Mouse (Mus musculus) forebrain, embryonic 16.5 days (tissue): ENCODE data around the gene Cd5. TPM values are rescaled to one million over a fixed set of nuclear protein-coding genes. Genes with fewer than 3 reads are reported as not detected.
A peak's percentile ranks its signal among the peaks of the same experiment; 100 is the strongest.

Experiments used
- ATAC-seq: fragments of 200-750 bp; cut with Nextera tagmentation; 2 replicates; pipeline ENCODE4 v1.8.0; 2017; ENCODE audit warnings: mild to moderate bottlenecking, moderate library complexity
- H3K27ac ChIP-seq: fragments of 300-500 bp; sonication (generic); 2 replicates; pipeline ENCODE4 v1.5.1; 2014; ENCODE audit warnings: low read length, control low read depth
- H3K27me3 ChIP-seq: fragments of 300-500 bp; sonication (generic); replicated peaks from 2 replicates; pipeline ENCODE4 v1.6.1; 2014; ENCODE audit warnings: low read length; ENCODE audit not compliant: control insufficient read depth, insufficient read depth
- H3K36me3 ChIP-seq: fragments of 300-500 bp; sonication (generic); 2 replicates; pipeline ENCODE4 v1.6.1; 2014; ENCODE audit not compliant: control insufficient read depth, insufficient read depth
- H3K4me1 ChIP-seq: fragments of 300-500 bp; sonication (generic); replicated peaks from 2 replicates; pipeline ENCODE4 v1.6.1; 2014; ENCODE audit warnings: low read length; ENCODE audit not compliant: control insufficient read depth, insufficient read depth
- H3K4me2 ChIP-seq: fragments of 300-500 bp; sonication (generic); 2 replicates; pipeline ENCODE4 v1.6.1; 2014; ENCODE audit warnings: mild to moderate bottlenecking, low read length, control low read depth
- H3K4me3 ChIP-seq: fragments of 300-500 bp; sonication (generic); replicated peaks from 2 replicates; pipeline ENCODE4 v1.5.1; 2014; ENCODE audit warnings: mild to moderate bottlenecking, low read length, control low read depth
- H3K9ac ChIP-seq: fragments of 300-500 bp; sonication (generic); replicated peaks from 2 replicates; pipeline ENCODE4 v1.6.1; 2014; ENCODE audit warnings: low read depth, low read length, control low read depth
- H3K9me3 ChIP-seq: fragments of 300-500 bp; sonication (generic); 2 replicates; pipeline ENCODE4 v1.6.1; 2016; ENCODE audit warnings: low read length; ENCODE audit not compliant: control insufficient read depth
- WGBS: fragments of 180-500 bp; shearing (Covaris S2); extraction: QIAGEN DNeasy Blood & Tissue Kit; methylation state at CpG from one replicate; pipeline ENCODE4 v1.1.7; 2014; 5-methylcytosine and 5-hydroxymethylcytosine counted together
- polyA plus RNA-seq: library from polyadenylated mRNA; unstranded; fragments of >200 nt; fragmentation: Nextera tagmentation; extraction: Ambion mirVana; gene quantifications from 2 replicates; pipeline ENCODE4 v1.2.1, GENCODE M21; 2015

The Cd5 gene
- polyA plus RNA-seq, 1 experiment from 2014 or later: 0.06 TPM

DNA sequence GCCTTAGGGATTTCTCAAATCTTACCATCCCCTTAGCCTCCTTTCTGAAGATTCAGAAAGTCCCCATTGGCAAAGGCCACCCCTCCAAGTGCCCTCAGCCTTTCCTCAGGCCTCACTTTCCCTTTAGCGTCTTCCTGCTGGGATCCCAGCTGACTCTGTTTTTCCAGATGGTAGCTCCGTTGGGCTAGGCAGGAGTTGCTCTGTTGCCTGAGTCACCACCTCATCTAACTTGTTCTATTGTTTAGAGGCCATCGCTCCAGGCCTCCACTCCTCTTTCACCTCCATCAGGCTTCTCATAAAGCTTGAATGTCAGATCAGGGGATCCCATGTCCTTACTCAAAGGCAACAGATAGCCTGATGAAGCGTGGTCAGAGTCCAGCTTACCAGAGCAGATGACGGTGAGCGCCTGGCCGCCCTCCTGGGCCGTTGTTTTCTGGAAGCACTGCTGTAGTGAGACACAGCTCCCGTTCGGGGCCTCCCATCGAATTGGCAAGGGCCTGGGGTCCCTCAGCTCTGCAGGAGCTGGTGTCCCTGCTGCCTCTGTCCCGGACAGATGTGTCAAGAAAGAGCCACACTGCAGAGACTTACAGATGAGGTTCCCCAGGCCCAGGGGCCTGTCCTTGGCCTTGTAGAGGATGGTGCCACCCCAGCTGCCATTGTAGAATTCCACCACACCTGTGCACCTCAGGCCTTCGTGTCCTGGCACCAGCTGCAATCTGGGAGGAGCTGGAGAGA lies 14.0 kb downstream of the Cd5 start:
- no peak for ATAC-seq
- no peaks in the 10 kb centered on the region for H3K36me3 ChIP-seq
- no peak overlapping the region for H3K9ac ChIP-seq
- 84% methylated on average over 13 of the region's 13 CpGs for WGBS
- H3K4me2 ChIP-seq: no peak overlapping the region
- no peaks in the 10 kb centered on the region for H3K9me3 ChIP-seq
- no peak overlapping the region for H3K4me3 ChIP-seq
- no peaks in the 10 kb centered on the region for H3K27me3 ChIP-seq
- H3K27ac ChIP-seq: no peak overlapping the region
- H3K4me1 ChIP-seq: no peaks in the 10 kb centered on the region; the same call in 1 of the 2 replicates

DNA sequence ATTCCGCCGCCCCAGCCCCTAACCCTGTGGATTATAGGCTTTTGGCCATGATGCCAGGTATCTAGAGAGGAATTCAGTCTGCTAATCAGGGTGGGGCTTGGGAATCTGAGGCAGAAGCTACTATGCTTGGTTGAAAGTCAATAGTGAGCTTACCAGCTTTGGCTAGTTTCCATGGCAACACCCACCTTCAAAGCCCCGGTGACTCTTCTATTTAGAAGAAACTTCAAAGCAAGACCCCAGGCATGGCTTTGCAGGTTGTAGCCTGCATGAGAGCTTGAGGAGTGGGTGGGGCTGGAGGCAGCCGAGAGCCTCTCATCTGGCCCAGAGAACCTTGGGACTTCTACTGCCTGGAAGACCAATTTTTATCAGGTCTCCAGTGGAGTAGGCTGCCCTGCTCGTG lies 15.2 kb downstream of the Cd5 start:
- 31% methylated on average over 5 of the region's 5 CpGs for WGBS
- H3K27me3 ChIP-seq: no peaks in the 10 kb centered on the region
- no peak overlapping the region for H3K27ac ChIP-seq
- no peak overlapping the region for H3K4me2 ChIP-seq
- H3K36me3 ChIP-seq: no peaks in the 10 kb centered on the region
- H3K4me3 ChIP-seq: no peak overlapping the region
- no peaks in the 10 kb centered on the region for H3K9me3 ChIP-seq
- no peaks in the 10 kb centered on the region; the same call in 1 of the 2 replicates for H3K4me1 ChIP-seq
- no peak overlapping the region for H3K9ac ChIP-seq
- ATAC-seq: peak; percentile 5; the same call in 1 of the 2 replicates

GRCm38 (mm10) chr19:10723084-10723483 lies 15.7 kb downstream of the Cd5 start:
- WGBS: 18% methylated on average over 13 of the region's 13 CpGs

DNA sequence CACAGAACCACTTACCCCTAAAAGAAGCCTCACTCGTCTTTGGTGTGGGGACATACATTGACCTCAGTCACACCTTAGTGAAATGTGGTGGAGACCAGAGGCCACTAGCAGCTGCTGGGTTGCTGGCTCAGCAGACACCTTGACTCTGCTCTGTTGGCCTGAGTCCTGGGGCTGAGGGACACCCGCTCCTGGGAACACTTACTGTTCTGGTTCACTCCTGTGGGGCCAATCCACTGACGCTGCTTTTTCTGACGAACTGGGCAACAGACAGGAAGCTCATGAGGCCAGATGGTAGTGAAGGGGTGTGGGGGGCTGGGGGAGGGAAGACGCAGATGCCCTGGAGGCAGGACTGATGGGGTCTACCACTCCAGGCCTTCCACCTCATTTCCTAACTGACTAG lies 17.7 kb downstream of the Cd5 start:
- H3K36me3 ChIP-seq: no peaks in the 10 kb centered on the region
- no peak overlapping the region for H3K4me2 ChIP-seq
- ATAC-seq: no peak
- no peaks in the 10 kb centered on the region for H3K27me3 ChIP-seq
- WGBS: 62% methylated on average over 5 of the region's 5 CpGs
- H3K27ac ChIP-seq: no peak overlapping the region
- no peak overlapping the region for H3K4me3 ChIP-seq
- no peaks in the 10 kb centered on the region for H3K9me3 ChIP-seq
- H3K4me1 ChIP-seq: no peaks in the 10 kb centered on the region; the same call in 1 of the 2 replicates
- no peak overlapping the region for H3K9ac ChIP-seq

More at GRCm38 (mm10) chr19:10723084-10723483, 15.7 kb downstream of the Cd5 start:
- no peaks in the 10 kb centered on the region for H3K36me3 ChIP-seq
- no peak overlapping the region for H3K4me2 ChIP-seq
- H3K9ac ChIP-seq: 0 out of 2 replicates have a peak overlapping the region, but pooled peaks have one; percentile 18
- H3K27ac ChIP-seq: no peak overlapping the region
- no peak overlapping the region for H3K4me3 ChIP-seq
- no peaks in the 10 kb centered on the region for H3K9me3 ChIP-seq
- no peaks in the 10 kb centered on the region for H3K27me3 ChIP-seq
- ATAC-seq: no peak
- no peaks in the 10 kb centered on the region; the same call in 1 of the 2 replicates for H3K4me1 ChIP-seq

DNA sequence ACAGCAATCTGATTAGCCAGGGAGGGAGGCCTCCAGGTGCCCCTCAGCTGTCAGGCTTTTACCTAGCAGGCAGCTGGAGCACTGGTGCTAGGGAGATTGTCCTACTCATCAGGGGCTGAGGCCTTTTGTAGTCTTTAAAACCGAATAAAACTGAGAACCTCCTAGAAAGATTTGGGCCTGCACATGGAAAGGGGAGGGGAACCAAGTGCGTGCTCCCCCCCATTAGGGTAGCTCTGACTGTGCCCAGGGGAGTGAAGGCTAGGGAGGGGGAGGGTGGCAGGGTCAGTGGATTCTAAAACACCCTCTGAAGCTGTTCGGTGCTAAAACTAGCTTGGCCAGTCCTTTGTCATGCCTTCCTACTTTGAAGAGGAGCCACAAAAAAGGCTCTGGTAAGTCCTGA lies 18.3 kb downstream of the Cd5 start:
- H3K9me3 ChIP-seq: no peaks in the 10 kb centered on the region
- H3K27me3 ChIP-seq: no peaks in the 10 kb centered on the region
- no peaks in the 10 kb centered on the region; the same call in 1 of the 2 replicates for H3K4me1 ChIP-seq
- H3K4me2 ChIP-seq: no peak overlapping the region
- H3K36me3 ChIP-seq: no peaks in the 10 kb centered on the region
- WGBS: 25% methylated on average over 3 of the region's 3 CpGs
- H3K9ac ChIP-seq: no peak overlapping the region
- ATAC-seq: no peak
- no peak overlapping the region for H3K4me3 ChIP-seq
- no peak overlapping the region for H3K27ac ChIP-seq

- Histone ChIP-seq H3K36me3 (no peaks in the 10 kb centered on the region), H3K4me2 (no peak overlapping the region), H3K27me3 (no peaks in the 10 kb centered on the region), H3K4me1 (no peaks in the 10 kb centered on the region; the same call in 1 of the 2 replicates), H3K9ac (no peak overlapping the region), H3K9me3 (no peaks in the 10 kb centered on the region), H3K4me3 (no peak overlapping the region), H3K27ac (no peak overlapping the region)
- peak; percentile 18; the same call in 1 of the 2 replicates for ATAC-seq
- 25% methylated on average over 2 of the region's 2 CpGs for WGBS
Measured at GRCm38 (mm10) chr19:10719751-10720150, 19.1 kb downstream of the Cd5 start.

DNA sequence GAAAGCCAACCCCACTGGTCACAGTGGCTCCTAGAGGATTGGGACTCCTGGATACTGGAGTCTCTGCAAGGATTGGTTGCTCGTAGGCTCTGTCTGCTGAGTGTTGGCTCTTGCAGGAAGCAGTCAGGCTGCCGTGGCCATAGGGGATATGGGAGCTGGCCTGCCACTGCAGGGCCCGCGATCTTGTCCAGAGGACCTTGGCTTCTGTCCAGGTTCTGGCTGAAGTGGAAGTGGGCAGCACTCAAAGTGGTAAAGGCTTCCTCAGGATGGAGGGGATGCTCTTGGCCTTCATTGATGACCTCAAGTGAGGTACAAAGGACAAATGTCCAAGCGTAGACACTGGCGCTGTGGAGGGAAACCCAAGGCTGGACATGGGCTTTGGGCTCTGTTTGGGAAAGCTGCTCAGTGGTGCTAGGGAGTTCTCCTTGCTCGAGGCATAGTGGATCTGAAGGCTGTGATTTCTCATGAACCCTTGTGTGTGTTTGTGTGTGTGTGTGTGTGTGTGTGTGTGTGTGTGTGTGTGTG lies 20.5 kb downstream of the Cd5 start:
- ATAC-seq: no peak
- whole genome bisulfite sequencing: 78% methylated on average over 7 of the region's 7 CpGs
- Histone ChIP-seq H3K4me3 (no peak overlapping the region), H3K36me3 (peaks cover 4% of the 10 kb centered on the region), H3K4me1 (peaks cover 2% of the 10 kb centered on the region; the same call in 1 of the 2 replicates), H3K27ac (no peak overlapping the region), H3K4me2 (no peak overlapping the region), H3K27me3 (no peaks in the 10 kb centered on the region), H3K9ac (no peak overlapping the region), H3K9me3 (no peaks in the 10 kb centered on the region)

DNA sequence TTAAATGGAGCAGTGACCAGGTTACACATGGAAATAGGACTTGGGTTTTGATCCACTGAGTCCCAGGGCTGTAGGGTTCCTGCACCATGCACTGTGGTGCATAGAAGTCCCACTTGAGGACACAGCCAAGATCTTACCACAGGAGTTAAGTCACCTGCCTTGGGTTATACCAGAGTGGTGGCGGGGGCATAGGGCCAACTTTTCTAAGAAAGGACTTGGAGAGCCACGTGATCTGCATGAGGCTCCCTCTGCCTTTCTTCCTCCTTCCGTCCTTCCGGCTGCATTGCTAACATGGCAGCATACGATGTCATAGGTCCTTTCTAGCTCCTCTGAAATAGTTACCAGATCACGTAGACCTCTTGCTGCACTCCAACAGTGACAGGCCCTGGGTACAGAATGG lies 23.3 kb downstream of the Cd5 start:
- no peaks in the 10 kb centered on the region for H3K27me3 ChIP-seq
- WGBS: 85% methylated on average over 6 of the region's 6 CpGs
- H3K9me3 ChIP-seq: no peaks in the 10 kb centered on the region
- ATAC-seq: no peak
- H3K36me3 ChIP-seq: peaks cover 12% of the 10 kb centered on the region
- no peak overlapping the region for H3K4me2 ChIP-seq
- H3K27ac ChIP-seq: no peak overlapping the region
- H3K4me3 ChIP-seq: no peak overlapping the region
- H3K9ac ChIP-seq: no peak overlapping the region
- peaks cover 6% of the 10 kb centered on the region; the same call in 1 of the 2 replicates for H3K4me1 ChIP-seq

GRCm38 (mm10) chr19:10714682-10715475 lies 23.9 kb downstream of the Cd5 start:
- Histone ChIP-seq H3K9ac (no peak overlapping the region), H3K36me3 (peaks cover 12% of the 10 kb centered on the region), H3K4me2 (no peak overlapping the region), H3K4me3 (no peak overlapping the region), H3K27ac (peak overlapping the region; percentile 45), H3K27me3 (no peaks in the 10 kb centered on the region), H3K9me3 (no peaks in the 10 kb centered on the region), H3K4me1 (peaks cover 11% of the 10 kb centered on the region)
- WGBS: 35% methylated on average over 4 of the region's 4 CpGs
- peak; percentile 54; the same call in 1 of the 2 replicates for ATAC-seq
